Mouse (Mus musculus) spleen, adult 2 months (tissue): ENCODE data around the gene Tubb4b.

Experiments used
- CTCF ChIP-seq: fragments of 200-500 bp; IDR thresholded peaks from 2 replicates; pipeline ENCODE4 v1.5.1; 2011; ENCODE audit warnings: mild to moderate bottlenecking, inconsistent platforms; ENCODE audit not compliant: insufficient read depth, insufficient read length, insufficient replicate concordance; ENCODE audit errors: extremely low read depth
- POLR2A ChIP-seq: fragments of 200-500 bp; IDR thresholded peaks from 2 replicates; pipeline ENCODE4 v1.6.1; 2011; ENCODE audit warnings: low read depth, low read length, inconsistent platforms

GRCm38 (mm10) chr2:25181891-25182397 lies 42.6 kb downstream of the Tubb4b start:
- TF ChIP-seq POLR2A (no peak), CTCF (no peak)
